Comparison of ENCODE assay signal across 8 mouse cellular contexts in genomic region chr6:85916596-85916995, GRCm38 (mm10). TPM values are rescaled to one million over a fixed set of nuclear protein-coding genes. Genes with fewer than 3 reads are reported as not detected.
DNase-seq lines count a peak whose midpoint lies in the region; ATAC-seq and TF ChIP-seq lines count a peak whose summit lies in the region.

No protein-coding gene starts in this region.

- peak overlapping the region; percentile 72 for H3K9ac ChIP-seq in neural tube, embryonic 11.5 days (ENCODE audit: low read length)
- peak overlapping the region; percentile 66; the same call in 1 of the 2 replicates for H3K9ac ChIP-seq in limb, embryonic 15.5 days
- 0 out of 2 replicates have a peak overlapping the region, but pooled peaks have one; percentile 61 for H3K9ac ChIP-seq in stomach, embryonic 15.5 days

- no peak for TF ChIP-seq POLR2A in cerebellum, adult 2 months (IDR thresholded peaks at IDR 0.05; ENCODE audit: borderline replicate concordance, insufficient read depth, low read length)

- 77% methylated on average over 6 of the region's 6 CpGs for WGBS in cerebellum, adult 2 months
- WGBS in neural tube, embryonic 11.5 days = 85% methylated on average over 6 of the region's 6 CpGs
- 86% methylated on average over 6 of the region's 6 CpGs for WGBS in limb, embryonic 15.5 days
- WGBS in stomach, embryonic 15.5 days = 79% methylated on average over 6 of the region's 6 CpGs

- no peaks in the 10 kb centered on the region for H3K9me3 ChIP-seq in neural tube, embryonic 11.5 days (ENCODE audit: control insufficient read depth, low read length)
- H3K9me3 ChIP-seq in limb, embryonic 15.5 days = no peaks in the 10 kb centered on the region
- H3K9me3 ChIP-seq in stomach, embryonic 15.5 days = no peaks in the 10 kb centered on the region

- no peak for ATAC-seq in neural tube, embryonic 11.5 days (ENCODE audit: insufficient read depth, low FRiP score, low TSS enrichment)
- ATAC-seq in limb, embryonic 15.5 days (ENCODE audit: insufficient number of reproducible peaks, low FRiP score, low TSS enrichment, low read depth) = no peak
- no peak for ATAC-seq in stomach, embryonic 15.5 days (ENCODE audit: insufficient read depth, low FRiP score, low read depth)
- ATAC-seq in megakaryocyte progenitor cell, adult 5-6 weeks (replicated peaks; ENCODE audit: poor library complexity) = no peak

- no peaks in the 10 kb centered on the region for H3K27me3 ChIP-seq in cerebellum, adult 2 months (ENCODE audit: control insufficient read depth, insufficient read depth, low read length)
- no peaks in the 10 kb centered on the region for H3K27me3 ChIP-seq in neural tube, embryonic 11.5 days (ENCODE audit: control insufficient read depth, insufficient read depth, low read length)
- H3K27me3 ChIP-seq in limb, embryonic 15.5 days = no peaks in the 10 kb centered on the region
- H3K27me3 ChIP-seq in stomach, embryonic 15.5 days (replicated peaks) = no peaks in the 10 kb centered on the region

- peak overlapping the region; percentile 67 for H3K4me2 ChIP-seq in neural tube, embryonic 11.5 days (ENCODE audit: low read depth)
- H3K4me2 ChIP-seq in limb, embryonic 15.5 days = peak overlapping the region; percentile 71
- peak overlapping the region; percentile 68 for H3K4me2 ChIP-seq in stomach, embryonic 15.5 days

- no peak for TF ChIP-seq CTCF in cerebellum, adult 2 months (IDR thresholded peaks at IDR 0.05; ENCODE audit: borderline replicate concordance, insufficient read depth, low read depth, low read length)

- no peak overlapping the region for H3K27ac ChIP-seq in cerebellum, adult 2 months (ENCODE audit: insufficient read depth, low read length)
- no peak overlapping the region for H3K27ac ChIP-seq in neural tube, embryonic 11.5 days (ENCODE audit: low read depth, low read length)
- peak overlapping the region; percentile 89; the same call in 1 of the 2 replicates for H3K27ac ChIP-seq in limb, embryonic 15.5 days
- H3K27ac ChIP-seq in stomach, embryonic 15.5 days = no peak overlapping the region

- no peak for DNase-seq in cerebellum, adult 2 months
- DNase-seq in cerebellum, adult 9-10 months = no peak
- no peak for DNase-seq in neural tube, embryonic 11.5 days (ENCODE audit: low spot score)
- no peak for DNase-seq in neural tube, embryonic 10.5 days (ENCODE audit: extremely low spot score, low spot score)
- DNase-seq in adrenal gland, postnatal 14 days = no peak

- no peaks in the 10 kb centered on the region for H3K4me1 ChIP-seq in cerebellum, adult 2 months (ENCODE audit: control insufficient read depth, insufficient read depth, low read length)
- H3K4me1 ChIP-seq in neural tube, embryonic 11.5 days (ENCODE audit: control insufficient read depth, insufficient read depth, low read length) = 0 out of 2 replicates have a peak, but pooled peaks cover 2% of the 10 kb centered on the region
- H3K4me1 ChIP-seq in limb, embryonic 15.5 days = peaks cover 6% of the 10 kb centered on the region; the same call in 1 of the 2 replicates
- H3K4me1 ChIP-seq in stomach, embryonic 15.5 days = peaks cover 10% of the 10 kb centered on the region

- peak overlapping the region; percentile 65 for H3K4me3 ChIP-seq in cerebellum, adult 2 months (replicated peaks; ENCODE audit: insufficient read depth, low read depth, low read length)
- peak overlapping the region; percentile 47; the same call in 1 of the 2 replicates for H3K4me3 ChIP-seq in neural tube, embryonic 11.5 days (ENCODE audit: low read depth, low read length)
- H3K4me3 ChIP-seq in limb, embryonic 15.5 days = peak overlapping the region; percentile 58
- peak overlapping the region; percentile 56 for H3K4me3 ChIP-seq in stomach, embryonic 15.5 days (replicated peaks)

- H3K36me3 ChIP-seq in neural tube, embryonic 11.5 days (ENCODE audit: control insufficient read depth, insufficient read depth, low read length) = no peaks in the 10 kb centered on the region
- H3K36me3 ChIP-seq in limb, embryonic 15.5 days = peaks cover 11% of the 10 kb centered on the region; the same call in 1 of the 2 replicates
- H3K36me3 ChIP-seq in stomach, embryonic 15.5 days = no peaks in the 10 kb centered on the region

RNA-seq across cellular contexts. Expression of gene Nat8f1, which starts 1.1 kb away (rescaled TPM):
- polyA plus RNA-seq in cerebellum, adult 2 months (2012; rRNA removed) = 49.1 and 54.0 TPM in 2 replicates
- 5.8 and 6.4 TPM in 2 replicates for polyA plus RNA-seq in neural tube, embryonic 11.5 days (2014; fragmentation: Nextera tagmentation; extraction: Ambion mirVana)
- 4.2 and 4.7 TPM in 2 replicates for polyA plus RNA-seq in limb, embryonic 15.5 days (2015; fragmentation: Nextera tagmentation; extraction: Ambion mirVana)
- polyA plus RNA-seq in stomach, embryonic 15.5 days (2015; fragmentation: Nextera tagmentation; extraction: Ambion mirVana) = 5.9 and 6.7 TPM in 2 replicates
- total RNA-seq in adrenal gland, postnatal 14 days (2021) = 23.5 and 47.2 TPM in 2 replicates
- total RNA-seq in megakaryocyte progenitor cell, adult 5-6 weeks (2015) = 4.8 and 5.0 TPM in 2 replicates
- 2.4 and 5.7 TPM in 2 replicates for total RNA-seq in megakaryocyte progenitor cell, adult 5-6 weeks (2017)

RNA-seq across cellular contexts. Expression of gene Tprkb, which starts 4.9 kb away (rescaled TPM):
- polyA plus RNA-seq in cerebellum, adult 2 months (2012; rRNA removed) = 141 and 158 TPM in 2 replicates
- 27.5 and 34.0 TPM in 2 replicates for polyA plus RNA-seq in neural tube, embryonic 11.5 days (2014; fragmentation: Nextera tagmentation; extraction: Ambion mirVana)
- 31.8 and 34.8 TPM in 2 replicates for polyA plus RNA-seq in limb, embryonic 15.5 days (2015; fragmentation: Nextera tagmentation; extraction: Ambion mirVana)
- 31.3 and 32.1 TPM in 2 replicates for polyA plus RNA-seq in stomach, embryonic 15.5 days (2015; fragmentation: Nextera tagmentation; extraction: Ambion mirVana)
- total RNA-seq in adrenal gland, postnatal 14 days (2021) = 41.9 and 43.1 TPM in 2 replicates
- total RNA-seq in megakaryocyte progenitor cell, adult 5-6 weeks (2015) = 25.4 and 26.1 TPM in 2 replicates
- total RNA-seq in megakaryocyte progenitor cell, adult 5-6 weeks (2017) = 32.1 and 43.8 TPM in 2 replicates

RNA-seq across cellular contexts. Expression of gene Nat8f4, which starts 11.9 kb away (rescaled TPM):
- 9.8 and 10.2 TPM in 2 replicates for polyA plus RNA-seq in cerebellum, adult 2 months (2012; rRNA removed)
- polyA plus RNA-seq in neural tube, embryonic 11.5 days (2014; fragmentation: Nextera tagmentation; extraction: Ambion mirVana) = 4.2 and 4.7 TPM in 2 replicates
- 1.5 and 1.8 TPM in 2 replicates for polyA plus RNA-seq in limb, embryonic 15.5 days (2015; fragmentation: Nextera tagmentation; extraction: Ambion mirVana)
- 3.7 and 4.1 TPM in 2 replicates for polyA plus RNA-seq in stomach, embryonic 15.5 days (2015; fragmentation: Nextera tagmentation; extraction: Ambion mirVana)
- total RNA-seq in adrenal gland, postnatal 14 days (2021) = 6.1 and 7.9 TPM in 2 replicates
- total RNA-seq in megakaryocyte progenitor cell, adult 5-6 weeks (2015) = 0.05 and 0.27 TPM in 2 replicates
- 0.62 and 1.8 TPM in 2 replicates for total RNA-seq in megakaryocyte progenitor cell, adult 5-6 weeks (2017)

RNA-seq across cellular contexts. Expression of gene Dusp11, which starts 44.9 kb away (rescaled TPM):
- polyA plus RNA-seq in cerebellum, adult 2 months (2012; rRNA removed) = 143 and 150 TPM in 2 replicates
- polyA plus RNA-seq in neural tube, embryonic 11.5 days (2014; fragmentation: Nextera tagmentation; extraction: Ambion mirVana) = 45.0 and 46.9 TPM in 2 replicates
- polyA plus RNA-seq in limb, embryonic 15.5 days (2015; fragmentation: Nextera tagmentation; extraction: Ambion mirVana) = 44.2 and 51.4 TPM in 2 replicates
- polyA plus RNA-seq in stomach, embryonic 15.5 days (2015; fragmentation: Nextera tagmentation; extraction: Ambion mirVana) = 39.4 and 41.2 TPM in 2 replicates
- total RNA-seq in adrenal gland, postnatal 14 days (2021) = 115 and 124 TPM in 2 replicates
- total RNA-seq in megakaryocyte progenitor cell, adult 5-6 weeks (2015) = 61.4 and 64.5 TPM in 2 replicates
- total RNA-seq in megakaryocyte progenitor cell, adult 5-6 weeks (2017) = 36.7 and 38.0 TPM in 2 replicates

RNA-seq across cellular contexts. Expression of gene Nat8f2, which starts 47.6 kb away (rescaled TPM):
- polyA plus RNA-seq in cerebellum, adult 2 months (2012; rRNA removed) = 0.31 and 0.33 TPM in 2 replicates
- polyA plus RNA-seq in neural tube, embryonic 11.5 days (2014; fragmentation: Nextera tagmentation; extraction: Ambion mirVana) = not detected in 2 replicates
- not detected in 2 replicates for polyA plus RNA-seq in limb, embryonic 15.5 days (2015; fragmentation: Nextera tagmentation; extraction: Ambion mirVana)
- polyA plus RNA-seq in stomach, embryonic 15.5 days (2015; fragmentation: Nextera tagmentation; extraction: Ambion mirVana) = 0.04 and 0.14 TPM in 2 replicates
- 0.64 and 3.5 TPM in 2 replicates for total RNA-seq in adrenal gland, postnatal 14 days (2021)
- not detected in 2 replicates for total RNA-seq in megakaryocyte progenitor cell, adult 5-6 weeks (2015)
- not detected in 2 replicates for total RNA-seq in megakaryocyte progenitor cell, adult 5-6 weeks (2017)
